Mouse (Mus musculus) thymus, postnatal 0 days (tissue): ENCODE results near the gene Nrros. TPM values are rescaled to one million over a fixed set of nuclear protein-coding genes. Genes with fewer than 3 reads are reported as not detected.
"Not testable (repeated sequence)": the region's sequence is repeated elsewhere in the genome, so short reads cannot be mapped to it uniquely, and the experiment has no call there.

Experiments
- DNase-seq: peaks from one replicate; pipeline ENCODE4 v3.0.0-alpha.2; 2015; ENCODE audit warnings: low spot score
- polyA plus RNA-seq: library from polyadenylated mRNA; unstranded; fragments of >200 nt; fragmentation: Nextera tagmentation; extraction: Ambion mirVana; gene quantifications from 2 replicates; pipeline ENCODE4 v1.2.1, GENCODE M21; 2015

The Nrros gene
- polyA plus RNA-seq, 1 experiment from 2014 or later: 99.5 TPM

DNA sequence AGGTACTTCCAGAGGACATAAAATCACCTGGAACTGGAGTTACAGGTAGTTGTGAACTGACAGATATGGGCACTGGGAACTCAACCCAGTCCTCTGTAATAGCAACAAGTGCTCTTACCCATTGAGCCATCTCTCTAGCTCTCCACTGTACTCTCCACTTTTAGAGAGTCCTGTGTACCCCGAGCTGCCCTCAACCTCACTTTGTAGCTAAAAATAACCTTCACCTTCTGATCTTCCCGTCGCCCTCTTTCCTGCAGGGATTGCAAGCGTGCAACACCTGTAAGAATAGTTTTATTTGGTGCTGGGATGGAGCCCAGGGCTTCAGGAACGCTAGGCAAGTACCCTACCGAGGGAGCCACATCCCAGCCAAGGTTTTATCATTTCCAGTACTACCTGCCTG is 49.6 kb downstream of the Nrros start:
- no peak for DNase-seq

DNA sequence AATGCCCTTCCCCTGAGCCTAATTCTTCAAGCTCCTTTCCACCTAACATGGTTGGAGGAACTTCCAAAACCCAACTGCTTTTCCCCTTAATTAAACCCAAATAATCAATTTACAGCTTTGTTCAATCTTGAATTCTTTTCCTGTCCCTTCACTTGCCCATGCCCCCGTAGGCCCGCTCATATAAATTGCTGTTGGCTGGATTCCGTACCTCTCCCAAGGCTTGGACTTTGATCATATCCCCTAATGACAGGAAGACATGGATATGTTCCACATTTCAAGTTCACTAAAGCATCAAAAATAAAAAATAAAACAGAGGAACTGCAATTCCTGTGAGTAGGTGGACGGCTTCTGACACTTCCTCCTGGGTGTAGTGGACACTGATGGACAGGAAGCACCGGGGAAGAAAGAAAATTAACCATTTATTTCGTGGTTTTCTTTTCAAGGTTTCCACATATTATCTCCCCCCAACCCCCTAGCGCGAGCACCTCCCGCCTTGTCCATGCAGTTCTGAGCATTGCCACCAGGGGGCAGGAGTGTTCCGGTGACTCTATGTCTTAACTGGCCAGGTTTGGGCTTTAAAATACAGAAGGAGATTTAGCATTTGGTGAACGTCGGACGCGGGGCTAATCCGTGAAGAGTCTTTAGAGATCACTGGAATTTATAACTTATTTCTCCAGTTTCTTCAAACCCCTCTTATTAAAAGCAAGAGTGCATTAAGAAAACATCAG is 50.3 kb downstream of the Nrros start:
- DNase-seq: peak; percentile 86

DNA sequence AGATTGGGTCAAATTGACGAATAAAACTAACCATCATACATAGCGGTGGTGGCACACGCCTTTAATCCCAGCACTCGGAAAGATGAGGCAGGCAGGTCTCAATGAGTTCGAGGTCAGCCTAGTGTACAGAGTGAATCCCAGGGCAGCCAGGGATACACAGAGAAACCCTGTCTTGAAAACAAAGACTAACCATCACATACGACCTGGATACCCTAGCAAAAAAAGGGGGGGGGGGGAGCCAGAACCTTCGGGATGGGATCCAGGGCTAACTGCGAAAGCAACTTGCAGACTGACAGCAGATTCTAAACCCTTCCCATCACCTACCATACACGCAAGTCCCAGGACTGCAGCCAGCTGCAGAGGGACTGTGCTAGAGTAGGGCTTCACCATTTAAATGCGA is 51.0 kb downstream of the Nrros start:
- DNase-seq: no peak

DNA sequence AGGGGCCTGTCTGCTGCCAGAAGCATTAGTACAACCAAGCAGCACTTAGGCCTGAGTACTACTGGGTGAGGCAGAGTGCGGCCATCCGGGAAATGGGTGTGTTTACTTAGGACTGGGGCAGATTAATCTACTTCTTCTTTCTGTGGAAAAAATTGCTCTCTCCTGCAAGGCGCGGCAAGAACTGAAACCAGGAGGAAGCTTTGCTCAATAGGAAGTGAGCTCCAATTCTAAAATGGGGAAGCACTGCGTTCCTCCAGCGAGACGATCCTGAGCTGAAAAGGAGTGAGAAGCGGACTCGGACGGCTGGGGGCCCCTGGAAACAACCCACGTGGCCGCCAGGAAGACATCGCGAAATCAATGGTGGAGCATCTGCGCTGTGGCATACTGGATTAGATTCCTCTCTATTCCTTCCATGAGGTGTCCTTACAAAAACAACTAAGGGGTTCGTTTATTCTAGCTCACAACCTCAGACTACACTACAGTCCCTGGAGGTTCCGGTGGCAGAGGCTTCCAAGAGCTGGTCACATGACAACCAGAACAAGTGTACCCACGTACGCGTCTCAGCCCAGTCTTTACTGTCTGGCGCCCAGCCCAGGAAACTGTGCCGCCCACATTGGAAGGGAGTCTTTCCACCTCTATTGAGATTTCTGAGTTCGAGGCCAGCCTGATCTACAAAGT is 51.7 kb downstream of the Nrros start:
- DNase-seq: peak; percentile 58

DNA sequence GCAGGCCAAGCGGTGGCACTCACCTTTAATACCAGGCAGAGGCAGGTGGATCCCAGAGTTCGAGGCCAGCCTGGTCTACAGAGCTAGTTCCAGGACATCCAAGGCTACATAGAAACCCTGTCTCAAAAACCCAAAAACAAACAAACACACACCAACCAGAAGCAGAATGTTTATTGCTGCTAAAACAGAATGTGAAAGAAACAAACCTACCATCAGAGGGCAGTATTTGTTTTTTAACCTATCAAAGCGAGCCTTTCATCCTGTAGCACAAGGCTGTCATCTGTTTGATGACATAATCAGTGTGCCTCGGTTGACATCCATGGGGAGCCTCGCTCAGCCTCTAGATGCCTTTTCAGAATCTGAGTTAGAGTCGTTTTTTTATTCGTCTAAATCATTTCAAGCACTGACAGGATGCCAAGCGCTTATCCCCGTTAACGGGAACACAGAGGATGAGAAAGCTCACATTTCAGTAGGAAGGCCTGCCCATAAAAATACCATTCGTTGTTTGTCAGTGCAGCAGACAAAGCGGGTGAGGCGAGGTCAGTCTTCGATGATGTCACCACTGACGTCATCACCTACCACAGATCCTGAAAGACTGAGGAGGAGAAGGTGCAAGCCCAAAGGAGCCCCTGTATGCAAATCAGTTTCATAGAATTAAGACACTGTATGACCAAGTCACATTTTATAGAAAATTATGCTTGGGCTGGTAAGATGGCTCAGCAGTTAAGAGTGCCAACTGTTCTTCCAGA is 54.3 kb downstream of the Nrros start:
- DNase-seq: peak; percentile 63

DNA sequence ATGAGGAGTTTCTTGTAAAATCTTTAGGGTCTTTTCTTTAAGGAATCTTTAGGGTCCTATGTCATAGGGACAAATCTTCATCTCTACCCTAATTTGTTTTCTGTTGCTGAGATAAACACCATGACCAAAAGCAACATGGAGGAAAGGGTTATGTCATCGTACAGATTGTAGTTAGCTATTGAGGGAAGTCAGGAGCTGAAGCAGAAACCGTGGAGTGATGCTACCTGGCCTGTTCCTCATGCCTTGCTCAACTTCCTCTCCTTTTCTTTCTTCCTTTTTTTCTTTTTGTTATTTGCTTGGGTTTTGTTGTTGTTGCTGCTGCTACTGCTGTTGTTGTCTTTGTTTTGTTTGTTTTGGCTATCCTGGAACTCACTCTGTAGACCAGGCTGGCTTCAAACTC is 56.8 kb downstream of the Nrros start:
- no peak for DNase-seq

DNA sequence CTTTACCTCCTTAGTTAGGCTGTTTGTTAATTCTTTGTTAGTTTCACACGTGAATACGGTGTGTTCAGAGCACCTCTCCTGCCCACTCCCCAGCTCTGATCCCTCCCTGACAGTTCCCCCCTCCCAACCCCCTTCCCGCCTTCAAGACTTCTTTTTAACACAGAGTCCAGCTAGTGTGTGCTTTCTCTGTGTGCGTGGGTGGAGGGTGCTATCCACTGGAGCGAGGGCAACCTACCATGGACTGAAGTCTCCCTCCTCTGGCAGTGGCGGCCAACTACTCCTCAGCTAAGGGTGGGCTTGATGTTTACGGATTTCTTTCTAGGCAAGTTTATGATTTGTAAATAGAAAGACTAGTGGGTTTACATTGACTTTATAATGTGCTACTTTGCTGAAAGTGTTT is 57.2 kb downstream of the Nrros start:
- DNase-seq: peak; percentile 74

DNA sequence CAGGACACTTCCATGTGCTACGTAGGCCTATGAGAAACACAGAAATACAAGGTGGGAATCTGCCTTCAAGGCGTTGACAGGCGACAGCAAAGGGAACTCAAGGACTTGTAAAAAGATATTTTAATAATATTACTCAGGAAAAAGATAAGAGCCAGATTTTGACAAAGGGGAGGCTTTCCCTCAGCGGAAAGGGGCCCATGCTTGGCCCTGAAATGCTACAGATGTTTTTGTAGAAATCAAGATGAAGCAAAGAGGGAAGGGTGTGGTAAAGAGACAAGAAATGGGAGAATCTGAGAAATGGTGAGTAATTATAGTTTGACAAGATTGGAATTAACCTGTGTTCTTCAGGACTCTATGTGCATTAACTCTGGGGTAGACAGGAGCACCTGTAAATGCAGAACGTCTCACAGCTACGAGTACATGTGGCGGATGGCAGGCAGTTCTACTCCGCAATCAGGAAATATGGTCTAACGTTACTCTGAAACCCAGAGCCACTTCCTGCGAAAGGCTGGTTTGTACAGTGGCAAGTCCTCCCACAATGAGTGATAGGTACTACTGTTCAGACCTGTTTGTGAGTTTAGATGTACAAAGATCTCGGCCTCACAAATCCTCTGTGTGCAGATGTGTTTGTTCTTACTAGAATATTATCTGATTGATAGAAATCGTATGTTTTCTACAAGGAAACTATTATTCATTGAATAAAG is 57.9 kb downstream of the Nrros start:
- peak; percentile 83 for DNase-seq

DNA sequence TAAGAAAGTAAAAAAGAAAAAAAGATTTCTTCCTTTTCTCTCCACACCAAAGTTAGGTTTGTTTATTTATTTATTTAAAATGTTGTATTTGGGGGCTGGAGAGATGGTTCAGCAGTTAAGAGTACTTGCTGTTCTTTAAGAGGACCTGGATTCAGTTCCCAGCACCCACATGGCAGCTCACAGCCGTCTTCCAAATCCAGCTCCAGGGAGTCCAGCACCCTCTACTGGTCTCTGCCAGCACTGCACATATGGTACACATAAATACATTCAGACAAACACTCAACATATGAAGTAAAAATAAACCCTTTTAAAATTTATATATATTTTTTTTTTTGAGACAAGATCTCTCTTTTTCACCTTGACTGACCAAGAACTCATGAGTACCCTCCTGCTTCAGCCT is 59.7 kb downstream of the Nrros start:
- no peak for DNase-seq

DNA sequence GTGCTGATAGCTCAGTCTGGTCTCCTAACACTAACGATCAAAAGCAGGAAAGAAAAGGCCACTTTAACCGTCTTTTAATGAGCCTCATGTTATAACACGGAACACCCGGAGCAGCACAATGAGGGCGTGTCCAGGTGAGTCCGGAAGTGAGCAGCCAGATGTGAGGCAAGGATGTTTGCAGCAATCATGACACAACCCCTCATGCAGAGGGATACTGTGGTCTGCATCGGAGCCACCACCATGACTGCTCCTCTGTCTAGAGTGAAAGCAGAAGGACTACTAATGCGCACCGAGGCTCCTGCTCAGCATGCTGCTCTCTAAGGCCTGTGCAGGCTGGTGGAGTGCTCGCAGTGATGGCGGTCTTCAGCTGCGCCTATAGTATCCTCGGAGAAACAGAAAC is 63.1 kb downstream of the Nrros start:
- DNase-seq: no peak

DNA sequence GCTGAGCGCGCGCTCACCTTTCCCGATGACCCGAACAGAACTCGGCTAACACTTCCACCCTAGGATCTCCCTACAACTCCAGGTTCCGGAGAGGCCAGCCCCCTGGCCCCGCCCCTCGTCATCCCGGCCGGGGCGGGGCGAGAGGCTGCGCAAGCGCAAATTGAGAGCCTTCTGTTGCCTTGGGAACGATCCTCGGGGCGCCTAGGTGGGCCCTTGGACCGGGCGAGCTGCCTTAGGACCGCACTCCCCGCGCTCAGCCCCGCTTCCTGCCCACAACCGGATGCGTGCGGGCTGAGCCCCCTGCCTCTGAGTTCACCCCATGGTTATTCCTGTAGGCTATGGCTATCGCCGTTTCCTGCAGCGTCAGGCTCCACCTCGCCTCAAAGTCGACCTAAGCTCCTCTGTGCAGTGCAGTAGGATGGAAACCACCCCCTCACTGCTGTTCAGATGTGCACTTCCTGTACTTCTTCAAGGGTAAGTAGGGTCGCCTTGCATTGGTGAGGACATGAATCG is 65.7 kb downstream of the Nrros start, which contains the start of the genes Pigx and Cep19:
Pigx (minus strand) TSS at position 103 of the 513 bp plus-strand sequence.
Cep19 (plus strand) TSS at position 163 of the 513 bp plus-strand sequence.
- peak; percentile 89 for DNase-seq

DNA sequence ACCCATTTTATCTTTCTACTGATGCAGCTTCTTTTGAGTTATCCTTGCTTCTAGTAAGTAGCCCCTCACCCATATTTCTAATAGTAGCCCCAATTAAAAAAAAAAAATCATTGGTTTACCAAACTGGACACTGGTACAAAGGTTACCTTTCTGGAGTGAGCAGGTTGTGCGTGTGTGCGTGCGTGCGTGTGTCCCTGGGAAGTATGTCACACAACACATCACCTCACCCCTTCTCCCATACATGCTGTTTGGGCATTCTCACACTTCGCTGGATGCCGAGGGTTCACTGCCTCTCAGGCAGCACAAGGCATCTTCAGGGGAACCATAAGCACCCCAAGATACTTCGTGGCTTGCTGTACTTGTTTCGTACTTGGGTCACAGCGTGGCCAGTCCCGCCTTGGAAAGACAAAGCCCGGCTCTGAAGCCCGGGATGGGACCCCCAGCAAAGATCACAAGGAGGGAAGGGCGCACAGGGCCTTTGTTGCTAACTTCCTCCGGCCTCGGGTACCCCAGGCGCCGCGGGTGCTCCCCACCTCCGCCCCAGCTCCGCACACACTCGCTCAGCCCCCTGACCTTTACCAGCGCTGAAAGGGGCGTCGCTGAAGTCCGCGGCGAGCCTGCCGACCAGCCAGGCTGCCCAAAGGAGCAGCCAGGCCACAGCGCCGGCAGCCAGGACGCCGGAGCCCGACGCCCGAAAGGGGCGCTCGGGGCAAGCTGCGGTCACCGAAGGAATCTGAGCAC is 66.3 kb downstream of the Nrros start:
- peak; percentile 47 for DNase-seq

DNA sequence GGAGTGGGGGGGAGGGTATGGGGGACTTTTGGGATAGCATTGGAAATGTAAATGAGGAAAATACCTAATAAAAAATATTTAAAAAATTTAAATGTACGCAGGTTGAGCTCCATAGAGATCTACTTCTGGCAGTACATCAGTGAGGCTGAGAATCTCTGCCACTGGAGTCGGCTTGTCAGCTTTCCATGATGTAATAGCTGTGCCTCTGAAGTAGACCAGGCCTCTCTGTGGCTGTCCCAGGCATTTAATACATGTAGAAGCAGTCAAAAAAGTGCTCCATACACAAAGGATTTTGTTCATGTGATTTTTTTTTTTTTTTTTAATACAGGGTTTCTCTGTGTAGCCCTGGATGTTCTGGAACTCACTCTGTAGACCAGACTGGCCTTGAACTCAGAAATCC is 67.6 kb downstream of the Nrros start:
- DNase-seq: not testable (repeated sequence)

Other genes starting within 250 kb of the Nrros start
- 2.7 and 3.1 TPM in 2 replicates for gene Pigz, start 231.7 kb downstream of the Nrros start, polyA plus RNA-seq
- gene 0610012G03Rik, start 217.1 kb downstream of the Nrros start, polyA plus RNA-seq: 92.1 and 95.1 TPM in 2 replicates
- gene Ncbp2, start 217.1 kb downstream of the Nrros start, polyA plus RNA-seq: 80.6 and 93.3 TPM in 2 replicates
- 9.3 and 12.4 TPM in 2 replicates for gene Senp5, start 162.3 kb downstream of the Nrros start, polyA plus RNA-seq
- 43.8 and 47.4 TPM in 2 replicates for gene Pak2, start 86.3 kb downstream of the Nrros start, polyA plus RNA-seq
- gene Pigx, start 65.9 kb downstream of the Nrros start, polyA plus RNA-seq: 175 and 180 TPM in 2 replicates
- gene Cep19, start 65.8 kb downstream of the Nrros start, polyA plus RNA-seq: 44.7 and 48.0 TPM in 2 replicates
- 4.1 and 6.6 TPM in 2 replicates for gene Bex6, start 14.2 kb upstream of the Nrros start, polyA plus RNA-seq
- gene Fbxo45, start 81.6 kb upstream of the Nrros start, polyA plus RNA-seq: 8.8 and 11.9 TPM in 2 replicates
- gene Wdr53, start 81.6 kb upstream of the Nrros start, polyA plus RNA-seq: 23.9 and 26.8 TPM in 2 replicates
- not detected in 2 replicates for gene Smco1, start 105.9 kb upstream of the Nrros start, polyA plus RNA-seq
- 24.6 and 31.5 TPM in 2 replicates for gene Rnf168, start 111.9 kb upstream of the Nrros start, polyA plus RNA-seq
- 20.0 and 21.8 TPM in 2 replicates for gene Ubxn7, start 166.7 kb upstream of the Nrros start, polyA plus RNA-seq
- gene Tm4sf19, start 234.9 kb upstream of the Nrros start, polyA plus RNA-seq: not detected in 2 replicates